Mouse (Mus musculus) fat pad, adult 2 months (tissue): ENCODE measurements around the gene Acnat1.
"Not testable (repeated sequence)": the region's sequence is repeated elsewhere in the genome, so short reads cannot be mapped to it uniquely, and the experiment has no call there.

Experiments used
- DNase-seq: peaks from one replicate; pipeline ENCODE4 v3.0.0-alpha.2; 2011; ENCODE audit warnings: low read depth, low spot score; ENCODE audit errors: extremely low read depth

Gene Acnat1

GRCm38 (mm10) chr4:49473435-49474100 is at the start of gene Acnat1:
TSS of gene Acnat1 (minus strand) at chr4:49473912.
- no peak for DNase-seq

GRCm38 (mm10) chr4:49522576-49522975 is 48.9 kb upstream of the Acnat1 start:
- DNase-seq: no peak

- DNase-seq: no peak
Measured at GRCm38 (mm10) chr4:49521346-49521745, 47.6 kb upstream of the Acnat1 start.

GRCm38 (mm10) chr4:49520572-49521340 is 47.0 kb upstream of the Acnat1 start, which contains the start of the genes Mrpl50 and Zfp189:
TSS of gene Mrpl50 (minus strand) at chr4:49521093.
TSS of gene Zfp189 (plus strand) at chr4:49521176.
- peak; percentile 73 for DNase-seq

GRCm38 (mm10) chr4:49519476-49519875 is 45.8 kb upstream of the Acnat1 start:
- DNase-seq: no peak

GRCm38 (mm10) chr4:49514441-49514840 is 40.7 kb upstream of the Acnat1 start:
- DNase-seq: no peak

- DNase-seq: no peak
Measured at GRCm38 (mm10) chr4:49512636-49513035, 38.9 kb upstream of the Acnat1 start.

GRCm38 (mm10) chr4:49510236-49510835 is 36.6 kb upstream of the Acnat1 start:
- not testable (repeated sequence) for DNase-seq

GRCm38 (mm10) chr4:49509183-49509582 is 35.5 kb upstream of the Acnat1 start:
- no peak for DNase-seq

GRCm38 (mm10) chr4:49506386-49506785 is 32.7 kb upstream of the Acnat1 start, which contains the start of gene Baat:
TSS of gene Baat (minus strand) at chr4:49506557.
- DNase-seq: no peak

GRCm38 (mm10) chr4:49503563-49503962 is 29.9 kb upstream of the Acnat1 start:
- no peak for DNase-seq

- DNase-seq: not testable (repeated sequence)
Measured at GRCm38 (mm10) chr4:49485934-49486650, 12.4 kb upstream of the Acnat1 start.

GRCm38 (mm10) chr4:49485442-49485841 is 11.7 kb upstream of the Acnat1 start:
- no peak for DNase-seq

- no peak for DNase-seq
Measured at GRCm38 (mm10) chr4:49480896-49481295, 7.2 kb upstream of the Acnat1 start.

GRCm38 (mm10) chr4:49480104-49480760 is 6.5 kb upstream of the Acnat1 start:
- no peak for DNase-seq

GRCm38 (mm10) chr4:49479035-49479434 is 5.3 kb upstream of the Acnat1 start:
- DNase-seq: not testable (repeated sequence)

GRCm38 (mm10) chr4:49478118-49478877 is 4.6 kb upstream of the Acnat1 start:
- no peak for DNase-seq

GRCm38 (mm10) chr4:49474583-49474982 is 871 bp upstream of the Acnat1 start:
- DNase-seq: no peak

- DNase-seq: no peak
Measured at GRCm38 (mm10) chr4:49469435-49470151, 4.1 kb downstream of the Acnat1 start.
